Mouse (Mus musculus) stomach, postnatal 0 days (tissue): ENCODE measurements at regions not wholly inside any gene's neighbourhood (a gene's known extent, or its start where the extent isn't known, plus 50 kb on each side); places are given as distances from the start of the nearest gene placed in this dataset.
A peak's percentile ranks its signal among the peaks of the same experiment; 100 is the strongest.

ENCODE experiments used
- ATAC-seq: fragments of 200-750 bp; cut with Nextera tagmentation; 2 replicates; pipeline ENCODE4 v1.8.0; 2017; ENCODE audit not compliant: low FRiP score, low TSS enrichment
- DNase-seq: peaks from one replicate; pipeline ENCODE4 v3.0.0-alpha.2; 2016; ENCODE audit warnings: low spot score
- H3K27ac ChIP-seq: fragments of 300-500 bp; sonication (generic); replicated peaks from 2 replicates; pipeline ENCODE4 v1.5.1; 2014; ENCODE audit warnings: mild to moderate bottlenecking, control low read depth
- H3K27me3 ChIP-seq: fragments of 300-500 bp; sonication (generic); 2 replicates; pipeline ENCODE4 v1.6.1; 2014; ENCODE audit warnings: low read length; ENCODE audit not compliant: control insufficient read depth, insufficient read depth
- H3K36me3 ChIP-seq: fragments of 300-500 bp; sonication (generic); 2 replicates; pipeline ENCODE4 v1.6.1; 2014; ENCODE audit warnings: low read length, mixed read lengths; ENCODE audit not compliant: control insufficient read depth, insufficient read depth
- H3K4me1 ChIP-seq: fragments of 300-500 bp; sonication (generic); replicated peaks from 2 replicates; pipeline ENCODE4 v1.6.1; 2014; ENCODE audit warnings: antibody characterized with exemption; ENCODE audit not compliant: control insufficient read depth, insufficient read depth
- H3K4me2 ChIP-seq: fragments of 300-500 bp; sonication (generic); replicated peaks from 2 replicates; pipeline ENCODE4 v1.6.1; 2014; ENCODE audit warnings: low read depth, mild to moderate bottlenecking, control low read depth, moderate library complexity
- H3K4me3 ChIP-seq: fragments of 300-500 bp; sonication (generic); 2 replicates; pipeline ENCODE4 v1.5.1; 2014; ENCODE audit warnings: low read depth, low read length, control low read depth
- H3K9ac ChIP-seq: fragments of 300-500 bp; sonication (generic); 2 replicates; pipeline ENCODE4 v1.6.1; 2014; ENCODE audit warnings: mild to moderate bottlenecking, low read length, control low read depth, mixed read lengths
- H3K9me3 ChIP-seq: fragments of 300-500 bp; sonication (generic); 2 replicates; pipeline ENCODE4 v1.6.1; 2016; ENCODE audit warnings: low read length; ENCODE audit not compliant: control insufficient read depth
- CTCF ChIP-seq: IDR thresholded peaks from 2 replicates; pipeline ENCODE4 v1.5.1; 2016; ENCODE audit warnings: antibody characterized with exemption, low read depth, mild to moderate bottlenecking, moderate library complexity
- EP300 ChIP-seq: optimal IDR thresholded peaks from 2 replicates; pipeline ENCODE3; 2016; ENCODE audit warnings: antibody characterized with exemption
- WGBS: fragments of 180-500 bp; shearing (Covaris S2); extraction: QIAGEN DNeasy Blood & Tissue Kit; methylation state at CpG from one replicate; pipeline ENCODE4 v1.1.7; 2014; 5-methylcytosine and 5-hydroxymethylcytosine counted together

GRCm38 (mm10) chr4:106054324-106054723 lies 261.7 kb upstream of the Usp24 start:
- ATAC-seq (no peak), DNase-seq (peak; percentile 11)
- H3K4me1 ChIP-seq, result no peaks in the 10 kb centered on the region
- TF ChIP-seq EP300, result no peak
- TF ChIP-seq CTCF, result peak; percentile 44
- H3K27ac ChIP-seq, result no peak overlapping the region
- H3K27me3 ChIP-seq, result no peaks in the 10 kb centered on the region
- H3K4me3 ChIP-seq, result no peak overlapping the region
- H3K9me3 ChIP-seq, result no peaks in the 10 kb centered on the region
- no peak overlapping the region for H3K4me2 ChIP-seq
- no peak overlapping the region for H3K9ac ChIP-seq
- 61% methylated on average over 7 of the region's 7 CpGs for WGBS
- no peaks in the 10 kb centered on the region for H3K36me3 ChIP-seq

GRCm38 (mm10) chr4:106062651-106063050 lies 253.4 kb upstream of the Usp24 start:
- Histone ChIP-seq H3K4me3 (no peak overlapping the region), H3K4me2 (no peak overlapping the region), H3K36me3 (no peaks in the 10 kb centered on the region), H3K27ac (no peak overlapping the region), H3K9me3 (no peaks in the 10 kb centered on the region), H3K4me1 (no peaks in the 10 kb centered on the region), H3K9ac (no peak overlapping the region), H3K27me3 (no peaks in the 10 kb centered on the region)
- ATAC-seq, result no peak
- DNase-seq, result no peak
- 53% methylated on average over 12 of the region's 12 CpGs for WGBS
- TF ChIP-seq CTCF (no peak), EP300 (no peak)

- WGBS, result 32% methylated on average over 6 of the region's 6 CpGs
- H3K27ac ChIP-seq, result no peak overlapping the region
- TF ChIP-seq CTCF, result 0 out of 2 replicates have a peak, but pooled peaks have one; percentile 2
- no peak for TF ChIP-seq EP300
Measured at GRCm38 (mm10) chr4:106063851-106064382, 252.1 kb upstream of the Usp24 start.

GRCm38 (mm10) chr4:106067023-106067422 lies 249.0 kb upstream of the Usp24 start:
- Histone ChIP-seq H3K9me3 (no peaks in the 10 kb centered on the region), H3K9ac (no peak overlapping the region), H3K27ac (no peak overlapping the region), H3K4me1 (no peaks in the 10 kb centered on the region), H3K4me3 (no peak overlapping the region), H3K36me3 (no peaks in the 10 kb centered on the region), H3K27me3 (no peaks in the 10 kb centered on the region), H3K4me2 (no peak overlapping the region)
- WGBS, result 74% methylated on average over 9 of the region's 9 CpGs
- DNase-seq, result no peak
- no peak for ATAC-seq
- no peak for TF ChIP-seq EP300
- TF ChIP-seq CTCF, result no peak

More at GRCm38 (mm10) chr4:106063851-106064382, 252.1 kb upstream of the Usp24 start:
- no peaks in the 10 kb centered on the region for H3K9me3 ChIP-seq
- no peak for DNase-seq
- H3K36me3 ChIP-seq, result no peaks in the 10 kb centered on the region
- H3K27me3 ChIP-seq, result no peaks in the 10 kb centered on the region
- H3K4me1 ChIP-seq, result no peaks in the 10 kb centered on the region
- no peak overlapping the region for H3K9ac ChIP-seq
- H3K4me2 ChIP-seq, result no peak overlapping the region
- no peak for ATAC-seq
- no peak overlapping the region for H3K4me3 ChIP-seq

GRCm38 (mm10) chr4:106083546-106083945 lies 232.5 kb upstream of the Usp24 start:
- Histone ChIP-seq H3K9me3 (no peaks in the 10 kb centered on the region), H3K4me1 (no peaks in the 10 kb centered on the region), H3K4me3 (no peak overlapping the region), H3K36me3 (no peaks in the 10 kb centered on the region), H3K9ac (no peak overlapping the region), H3K27ac (no peak overlapping the region), H3K27me3 (no peaks in the 10 kb centered on the region), H3K4me2 (no peak overlapping the region)
- ATAC-seq (no peak), DNase-seq (no peak)
- TF ChIP-seq EP300, result no peak
- no peak for TF ChIP-seq CTCF

GRCm38 (mm10) chr4:106091927-106092675 lies 223.9 kb upstream of the Usp24 start:
- H3K27ac ChIP-seq, result no peak overlapping the region

More at GRCm38 (mm10) chr4:106091927-106092675, 223.9 kb upstream of the Usp24 start:
- WGBS, result 48% methylated on average over 9 of the region's 9 CpGs
- Histone ChIP-seq H3K4me2 (no peak overlapping the region), H3K4me3 (no peak overlapping the region), H3K4me1 (no peaks in the 10 kb centered on the region), H3K27me3 (no peaks in the 10 kb centered on the region), H3K9me3 (no peaks in the 10 kb centered on the region), H3K36me3 (no peaks in the 10 kb centered on the region), H3K9ac (no peak overlapping the region)
- no peak for TF ChIP-seq EP300
- no peak for TF ChIP-seq CTCF
- DNase-seq (no peak), ATAC-seq (no peak)
